Mouse (Mus musculus) layer of hippocampus, adult 8-10 months (tissue): ENCODE results near the gene Hist1h4h. TPM values are rescaled to one million over a fixed set of nuclear protein-coding genes. Genes with fewer than 3 reads are reported as not detected.
A peak's percentile ranks its signal among the peaks of the same experiment; 100 is the strongest.

ENCODE experiments used
- DNase-seq, 2 experiments: peaks; one replicate each; pipeline ENCODE4 v3.0.0; 2022; ENCODE audit warnings: low spot score in 2 of 2
- total RNA-seq, 4 experiments: library from RNA; stranded (reverse); gene quantifications; 2 replicates each; pipeline ENCODE4 v1.2.4; 2022

Hist1h4h gene
- total RNA-seq, 4 experiments from 2014 or later, result 236 to 302 (median 261) TPM

DNA sequence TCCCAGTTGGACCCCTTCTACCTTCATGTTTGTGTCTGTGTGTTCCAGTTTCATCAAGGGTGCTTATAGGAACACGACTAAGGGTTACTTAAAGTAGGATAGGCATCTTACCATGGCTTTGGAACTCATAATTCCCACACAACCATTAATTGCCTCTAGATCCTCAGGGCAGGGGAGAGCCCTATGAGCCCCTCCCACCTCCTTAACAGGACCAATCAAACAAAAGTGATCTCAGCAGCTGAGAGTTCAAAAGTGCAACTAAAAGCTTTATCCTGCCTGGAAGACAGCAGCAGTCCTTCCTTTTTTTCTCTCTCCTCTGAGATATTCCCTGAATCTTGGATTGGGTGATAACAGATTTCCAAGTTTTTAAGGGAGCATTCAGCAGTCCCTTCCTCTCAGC lies 20.7 kb upstream of the Hist1h4h start:
- DNase-seq, result no peak

DNA sequence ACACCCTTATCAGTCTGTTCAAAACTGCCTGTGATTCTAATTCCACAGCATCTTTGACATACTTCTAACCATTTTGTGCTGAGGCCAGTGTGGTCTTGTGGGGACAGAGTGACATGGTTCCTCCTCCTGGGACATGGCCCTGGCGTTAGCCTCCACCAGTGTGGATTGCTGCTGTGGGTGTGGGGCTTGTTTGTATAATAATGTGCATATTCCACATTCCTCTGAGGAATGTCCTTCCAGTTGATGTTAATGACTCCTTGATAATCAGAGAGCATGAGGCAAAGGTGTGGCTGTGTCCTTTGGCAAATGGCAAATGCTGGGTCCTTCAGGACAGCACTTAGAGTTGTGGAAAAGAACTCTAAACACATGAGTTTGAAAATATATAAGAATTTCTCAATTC lies 17.3 kb upstream of the Hist1h4h start:
- DNase-seq, result no peak

DNA sequence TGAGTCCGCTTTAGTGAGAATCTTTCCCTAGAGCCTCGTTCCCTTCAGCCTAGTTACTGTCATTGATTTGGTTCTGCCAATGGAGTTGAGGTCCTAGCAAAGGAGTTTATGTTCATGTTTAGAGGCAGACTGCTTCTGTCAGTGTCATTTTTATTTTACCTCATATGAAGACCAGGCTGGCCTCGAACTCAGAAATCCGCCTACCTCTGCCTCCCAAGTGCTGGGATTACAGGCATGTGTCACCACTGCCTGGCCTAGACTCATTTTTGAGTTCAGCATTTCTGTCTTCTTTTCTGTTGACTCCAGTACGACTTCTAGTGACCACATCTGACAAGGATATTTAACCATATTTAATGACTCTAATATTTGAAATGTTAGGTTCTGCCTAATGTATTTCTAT lies 15.6 kb upstream of the Hist1h4h start:
- DNase-seq, result no peak

DNA sequence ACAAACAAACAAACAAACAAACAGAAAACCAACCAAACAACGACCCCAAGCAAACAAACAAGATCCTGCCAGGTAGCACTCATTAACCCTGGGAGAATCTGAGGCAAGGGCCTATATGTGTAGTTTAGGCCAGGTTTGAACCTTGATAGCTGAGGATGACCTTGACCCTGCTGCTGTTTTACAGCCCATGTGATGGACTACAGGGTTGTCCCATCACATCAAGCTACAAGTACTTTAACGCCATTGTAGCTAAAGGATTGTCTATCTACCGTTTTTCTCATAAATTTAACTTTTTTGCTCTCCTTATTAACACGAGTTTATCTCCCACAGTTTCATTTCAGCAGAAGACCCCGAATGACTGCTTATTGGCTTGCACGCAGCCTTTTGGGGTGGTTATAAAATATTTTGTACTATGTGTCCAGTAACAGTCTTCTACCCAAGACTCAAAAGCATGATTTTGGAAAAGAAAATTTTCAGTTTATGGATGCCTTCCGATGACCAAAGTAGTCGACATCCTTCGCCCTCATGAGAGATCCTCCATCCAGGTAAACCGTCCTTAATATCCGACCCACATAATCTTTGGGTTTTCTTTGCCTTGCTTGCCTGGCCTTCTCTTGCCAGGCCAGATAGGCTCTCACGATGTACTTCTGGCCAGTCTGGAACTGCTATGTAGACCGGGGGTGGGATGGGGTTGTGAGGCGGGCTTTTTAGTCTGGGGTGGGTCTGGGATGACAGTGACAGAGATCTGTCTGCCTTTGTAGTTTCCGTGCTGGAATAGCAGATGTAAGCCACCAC lies 14.8 kb upstream of the Hist1h4h start:
- no peak for DNase-seq

DNA sequence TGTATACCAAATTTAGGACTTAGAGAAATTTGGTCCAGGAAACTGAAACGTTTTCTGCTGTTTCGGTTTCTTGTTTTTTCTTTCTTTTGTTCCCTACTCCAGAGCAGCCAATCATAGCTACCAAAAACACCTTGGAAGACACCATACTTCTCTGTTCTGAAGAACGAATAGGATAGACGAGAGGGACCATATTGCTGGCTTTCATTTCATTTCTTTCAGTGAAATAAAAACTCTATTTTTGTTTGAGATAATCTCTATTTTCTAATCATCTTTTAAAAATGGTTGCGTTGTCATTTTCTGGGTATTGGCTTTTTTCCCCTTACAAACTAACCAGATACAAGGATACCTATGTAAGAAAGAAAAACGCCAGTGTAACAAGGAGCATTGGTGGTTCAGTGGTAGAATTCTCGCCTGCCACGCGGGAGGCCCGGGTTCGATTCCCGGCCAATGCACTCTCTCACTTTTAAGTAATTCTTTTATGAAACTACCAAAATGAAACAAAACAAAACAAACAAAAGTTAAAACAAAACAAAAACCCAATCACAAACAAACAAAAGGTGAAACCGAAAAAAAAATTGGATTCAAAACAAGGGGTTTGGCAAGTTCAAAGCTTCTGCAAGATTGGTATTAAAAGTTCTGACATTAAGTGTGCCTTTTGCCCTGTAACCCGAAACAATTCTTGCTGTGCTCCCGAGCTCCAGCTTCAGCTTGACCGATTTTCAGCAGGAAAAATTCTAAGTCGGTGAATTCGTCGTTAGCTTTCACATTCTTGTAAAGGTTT lies 13.8 kb upstream of the Hist1h4h start:
- DNase-seq, result peak in 1 of 2 experiments; percentile 73

DNA sequence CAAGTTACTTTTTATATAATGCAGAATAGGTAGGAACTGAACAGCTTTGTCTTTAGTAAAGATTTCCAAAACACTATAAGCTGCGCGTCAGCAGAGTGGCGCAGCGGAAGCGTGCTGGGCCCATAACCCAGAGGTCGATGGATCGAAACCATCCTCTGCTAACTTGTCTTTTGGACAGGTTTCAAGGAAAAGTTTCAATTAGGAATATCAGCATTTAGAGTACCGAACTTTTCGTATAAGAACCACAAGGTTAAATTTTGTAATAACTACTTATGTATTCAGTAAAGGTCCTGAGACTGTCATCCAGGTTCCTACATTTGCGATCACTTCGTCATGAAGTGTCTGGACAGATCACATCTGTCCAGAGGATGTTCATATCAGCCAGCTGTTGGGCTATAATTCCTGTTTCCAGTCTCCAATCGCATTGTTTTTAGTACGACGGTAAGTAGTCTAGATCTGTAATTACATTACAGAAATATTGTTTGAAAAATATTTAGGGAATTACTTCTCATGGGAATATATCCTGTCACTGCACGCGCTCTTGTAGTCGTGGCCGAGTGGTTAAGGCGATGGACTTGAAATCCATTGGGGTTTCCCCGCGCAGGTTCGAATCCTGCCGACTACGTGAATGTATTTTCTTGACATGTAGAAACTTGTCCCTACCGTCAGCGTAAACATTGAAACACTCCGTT lies 13.1 kb upstream of the Hist1h4h start:
- DNase-seq, result peak; percentile 87 to 96

DNA sequence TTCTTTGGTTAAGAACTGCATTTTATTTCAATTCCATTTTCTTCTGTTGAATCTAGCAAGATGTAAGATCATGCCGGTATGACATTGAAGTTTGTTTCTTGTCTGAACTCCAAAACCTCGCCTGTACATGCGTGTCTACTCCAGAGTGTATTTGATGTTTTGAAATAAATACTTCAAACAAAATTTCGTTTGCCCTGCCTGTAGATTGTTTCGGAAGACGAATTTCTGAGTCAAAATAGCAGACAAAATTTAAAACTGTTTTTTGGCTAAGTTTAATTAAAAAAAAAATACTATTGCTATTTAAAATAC lies 12.6 kb upstream of the Hist1h4h start:
- DNase-seq, result no peak

DNA sequence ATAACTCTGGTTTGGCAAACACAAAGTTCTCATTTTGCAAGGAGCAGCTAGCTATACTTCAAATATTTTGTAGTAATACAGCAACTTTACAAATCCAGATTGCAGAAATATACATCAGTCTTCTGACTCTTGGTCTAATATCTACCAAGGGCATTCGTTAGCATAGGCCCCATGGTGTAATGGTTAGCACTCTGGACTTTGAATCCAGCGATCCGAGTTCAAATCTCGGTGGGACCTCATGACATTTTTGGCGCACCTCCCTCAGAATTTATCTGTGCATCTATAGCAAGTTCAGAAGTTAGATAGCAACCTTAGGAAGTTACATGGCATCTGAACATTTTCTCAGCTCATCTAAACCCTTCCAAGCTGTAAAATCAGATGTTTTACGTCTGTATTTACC lies 12.0 kb upstream of the Hist1h4h start:
- DNase-seq, result peak; percentile 60 to 88

DNA sequence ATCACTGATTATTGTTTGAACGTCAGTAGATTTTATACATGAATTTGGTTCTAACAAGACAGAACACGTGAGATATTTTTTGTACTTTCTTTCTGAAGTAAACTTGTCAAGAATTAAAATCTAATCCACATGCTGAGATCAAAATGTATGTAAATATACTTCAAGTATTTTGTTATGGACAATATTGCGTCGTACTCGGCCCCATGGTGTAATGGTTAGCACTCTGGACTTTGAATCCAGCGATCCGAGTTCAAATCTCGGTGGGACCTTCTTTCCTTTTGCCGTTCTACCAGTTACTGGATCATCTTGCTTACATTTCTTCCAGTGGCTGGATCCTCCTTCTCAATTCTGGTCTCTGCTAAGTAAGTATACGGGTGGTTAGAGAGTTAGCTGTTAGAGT lies 11.4 kb upstream of the Hist1h4h start:
- DNase-seq, result peak; percentile 68 to 87

DNA sequence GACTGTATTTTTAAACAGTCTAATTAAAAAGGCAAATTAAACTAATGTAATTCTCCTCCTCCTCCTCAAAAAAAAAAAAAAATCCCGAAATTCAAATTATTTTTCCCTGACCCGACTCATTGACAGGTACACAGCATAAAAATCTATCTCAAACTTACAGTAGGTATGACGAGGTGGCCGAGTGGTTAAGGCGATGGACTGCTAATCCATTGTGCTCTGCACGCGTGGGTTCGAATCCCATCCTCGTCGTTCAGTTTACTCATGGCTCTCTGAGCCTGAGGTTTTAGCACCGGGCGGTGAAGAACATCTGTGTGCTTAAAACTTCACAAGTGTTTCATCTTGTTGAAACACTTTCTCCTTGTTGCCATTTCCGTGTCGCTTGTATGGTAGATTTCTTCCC lies 9.1 kb upstream of the Hist1h4h start:
- DNase-seq, result peak in 1 of 2 experiments; percentile 83

DNA sequence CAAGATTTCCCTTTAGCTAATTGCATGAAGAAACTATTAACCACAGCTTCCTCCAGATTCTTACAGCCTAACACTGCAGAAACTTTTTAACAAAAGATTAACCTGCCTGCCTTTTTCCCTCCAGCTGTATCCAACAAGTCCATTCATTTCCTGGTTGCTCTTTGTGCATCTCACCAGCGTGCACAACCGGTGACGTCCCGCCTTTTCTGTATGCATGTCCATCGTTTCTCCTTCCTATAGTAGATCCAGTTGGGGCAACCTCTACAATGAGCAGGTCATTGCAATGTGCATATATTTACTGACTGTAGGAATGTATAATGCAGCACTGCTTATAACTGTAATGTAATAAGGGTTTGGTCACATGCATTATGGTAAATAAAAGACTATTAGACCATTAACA lies 6.9 kb upstream of the Hist1h4h start:
- no peak for DNase-seq

DNA sequence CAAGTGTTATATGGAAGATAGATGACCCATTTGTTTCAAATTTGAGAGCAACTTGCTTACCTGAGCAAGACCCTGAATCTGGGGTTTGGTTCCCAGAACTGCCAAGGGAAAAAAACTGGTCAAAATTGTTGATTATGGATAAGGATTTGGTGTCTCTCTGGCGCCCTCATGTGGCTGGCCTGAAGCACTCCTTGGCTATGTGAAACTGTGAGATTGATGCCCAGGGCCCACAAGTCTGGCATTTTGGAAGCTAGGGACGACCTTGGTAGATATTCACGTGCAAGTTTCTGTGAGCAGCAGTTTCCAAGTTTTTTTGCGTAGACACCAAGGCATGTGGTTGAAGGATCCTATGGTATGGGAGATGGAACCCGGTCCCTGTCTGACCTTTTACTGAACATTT lies 6.2 kb upstream of the Hist1h4h start:
- peak in 1 of 2 experiments; percentile 64 for DNase-seq

DNA sequence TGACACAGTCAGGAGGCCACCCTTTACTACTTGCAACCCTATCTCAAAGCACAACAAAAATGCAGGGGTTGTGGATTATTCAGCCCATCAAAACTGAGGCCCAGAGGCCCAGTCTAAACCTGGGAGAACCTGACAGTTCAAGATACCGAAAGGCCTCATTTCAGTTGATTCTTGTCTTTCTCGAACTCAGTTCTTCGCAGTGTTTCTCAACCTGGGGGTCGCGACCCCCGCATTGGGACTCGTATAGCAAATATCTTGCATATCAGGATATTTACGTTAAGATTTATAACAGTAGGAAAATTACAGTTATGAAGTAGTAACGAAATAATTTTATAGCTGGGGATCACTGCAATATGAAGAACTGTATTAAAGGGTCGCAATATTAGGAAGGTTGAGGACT lies 4.9 kb upstream of the Hist1h4h start:
- DNase-seq, result no peak

DNA sequence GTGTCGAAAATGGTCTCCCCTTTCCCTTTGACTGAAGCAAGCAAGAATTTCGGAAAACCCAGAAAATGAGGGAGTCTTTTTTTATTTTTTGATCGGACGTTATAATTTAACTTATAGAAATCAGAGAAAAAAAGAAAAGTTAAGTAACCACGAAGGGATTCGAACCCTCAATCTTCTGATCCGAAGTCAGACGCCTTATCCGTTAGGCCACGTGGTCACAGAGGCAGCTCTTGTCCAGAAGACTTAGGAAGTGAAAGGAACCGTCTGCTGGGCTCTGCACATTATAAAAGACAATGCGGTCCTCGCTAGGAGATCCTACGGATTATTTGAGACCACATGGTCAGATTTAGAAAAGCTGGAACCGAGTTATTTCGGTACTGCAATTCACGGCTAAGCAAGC lies 4.5 kb upstream of the Hist1h4h start:
- DNase-seq, result peak; percentile 89 to 96

DNA sequence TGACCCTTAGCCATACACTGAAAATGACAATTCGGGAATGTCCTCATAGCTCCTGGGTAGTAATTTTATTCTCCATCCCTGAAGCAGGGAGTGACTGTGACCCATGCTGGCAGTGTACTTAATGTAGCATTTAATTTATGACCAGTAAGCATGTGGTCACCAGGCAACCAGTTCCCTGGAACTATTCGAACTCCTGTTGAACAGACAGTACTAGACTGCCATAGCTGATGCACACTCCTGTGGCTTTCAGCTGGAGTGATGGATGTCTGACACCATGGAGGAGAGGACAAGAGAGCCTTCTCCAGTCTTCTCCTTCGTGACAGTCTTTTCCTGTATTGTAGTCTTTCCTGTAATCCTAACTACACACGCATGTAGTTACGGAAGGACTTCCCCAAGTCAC lies 1.8 kb upstream of the Hist1h4h start:
- no peak for DNase-seq

DNA sequence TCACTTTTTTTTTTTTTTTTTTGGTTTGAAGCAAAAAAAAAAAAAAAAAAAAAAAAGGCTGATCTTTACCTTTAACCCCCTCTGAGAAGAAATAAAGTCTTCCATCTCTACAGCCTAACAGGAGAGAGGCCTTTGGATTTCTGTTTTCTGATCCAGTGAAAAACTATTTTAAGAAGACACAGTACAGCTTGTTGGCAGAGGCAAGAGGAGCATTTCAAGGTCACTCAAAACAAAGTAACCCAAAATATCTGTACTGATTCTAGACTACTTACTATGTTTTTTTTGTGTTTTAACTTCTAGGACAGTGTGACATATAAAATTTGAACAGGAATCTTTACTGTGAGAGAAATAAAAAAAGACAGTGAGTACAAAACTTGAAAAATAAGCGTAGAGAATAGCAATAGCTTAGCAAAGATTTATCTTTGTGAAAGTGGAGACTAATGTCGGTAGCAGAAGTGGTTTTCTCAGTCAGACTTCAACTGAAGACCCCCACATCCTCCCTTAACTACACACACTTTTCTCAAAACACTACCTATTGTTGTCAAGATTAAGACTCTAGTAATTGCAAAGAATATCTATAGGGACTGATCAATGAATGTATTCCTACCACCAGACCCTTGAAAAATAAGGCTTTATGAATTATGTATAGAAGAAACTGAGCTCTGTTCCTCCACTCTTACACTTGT lies 1.2 kb upstream of the Hist1h4h start:
- no peak for DNase-seq

DNA sequence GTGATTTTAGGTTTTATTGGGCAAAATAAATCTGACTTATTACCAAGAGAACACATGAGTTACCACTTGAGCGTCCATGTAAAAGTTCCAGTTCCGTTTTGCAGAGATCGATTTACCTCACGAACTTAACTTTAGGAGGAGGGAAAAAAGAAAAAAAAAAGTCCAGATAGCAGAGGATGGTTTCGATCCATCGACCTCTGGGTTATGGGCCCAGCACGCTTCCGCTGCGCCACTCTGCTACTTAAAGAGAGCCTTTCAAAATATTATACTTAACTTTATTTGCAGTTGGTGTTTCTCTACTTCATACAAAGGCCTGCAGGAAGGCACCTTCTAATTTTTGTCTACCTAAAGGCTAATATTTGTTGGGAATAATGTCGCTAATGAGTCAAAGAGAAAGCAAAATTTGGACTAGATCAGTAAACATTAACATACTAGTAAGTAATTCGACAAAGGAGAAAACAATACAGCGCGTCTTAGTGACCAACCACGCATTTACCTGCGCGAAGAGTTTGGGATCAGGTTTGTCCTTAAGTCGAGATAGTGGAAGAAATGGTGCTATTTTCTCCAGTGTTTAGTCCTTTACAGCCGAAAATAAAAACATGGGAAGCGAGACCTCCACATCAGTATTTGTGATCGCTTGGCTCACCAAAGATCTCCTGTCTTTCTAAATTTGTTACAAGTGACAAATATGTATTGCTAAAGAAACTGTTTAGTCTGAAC lies 509 bp upstream of the Hist1h4h start:
- peak; percentile 65 to 78 for DNase-seq

DNA sequence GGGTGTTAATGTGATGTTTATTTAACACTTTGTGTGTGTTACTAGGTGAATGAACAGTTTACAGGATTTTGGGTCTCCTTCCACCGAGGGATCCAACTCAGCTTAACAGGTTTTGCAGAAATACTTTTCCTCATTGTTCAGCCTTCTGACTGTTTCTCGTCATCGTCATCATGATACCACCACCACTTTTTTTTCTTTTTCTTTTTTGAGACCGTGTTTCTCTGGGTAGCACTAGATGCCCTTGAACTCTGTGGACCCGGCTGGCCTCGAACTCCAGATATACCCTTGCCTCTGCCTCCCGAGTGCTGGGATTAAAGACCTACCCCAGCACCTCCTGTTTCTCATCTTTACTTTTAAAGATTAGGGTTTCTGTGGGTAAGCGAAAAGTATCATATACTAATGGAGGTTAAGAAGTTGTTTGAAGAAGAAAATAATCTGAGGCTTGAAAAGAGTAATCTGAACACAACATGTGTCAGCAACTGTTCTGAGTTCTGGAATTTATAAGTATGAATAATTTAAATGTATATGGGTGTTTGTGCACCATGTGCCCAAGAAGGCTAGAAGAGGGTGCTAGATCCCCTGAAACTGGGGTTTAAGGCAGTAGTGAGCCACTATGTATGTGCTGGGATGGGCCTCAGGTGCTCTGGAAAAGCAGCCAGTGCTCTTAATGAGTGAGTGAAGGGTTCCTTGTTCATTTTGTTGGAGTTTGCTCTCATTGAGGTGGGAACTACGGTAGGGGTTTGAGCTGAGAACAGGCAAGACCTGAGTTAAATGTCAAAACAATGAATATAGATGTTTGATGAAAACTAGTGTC lies 1.6 kb downstream of the Hist1h4h start:
- no peak for DNase-seq

DNA sequence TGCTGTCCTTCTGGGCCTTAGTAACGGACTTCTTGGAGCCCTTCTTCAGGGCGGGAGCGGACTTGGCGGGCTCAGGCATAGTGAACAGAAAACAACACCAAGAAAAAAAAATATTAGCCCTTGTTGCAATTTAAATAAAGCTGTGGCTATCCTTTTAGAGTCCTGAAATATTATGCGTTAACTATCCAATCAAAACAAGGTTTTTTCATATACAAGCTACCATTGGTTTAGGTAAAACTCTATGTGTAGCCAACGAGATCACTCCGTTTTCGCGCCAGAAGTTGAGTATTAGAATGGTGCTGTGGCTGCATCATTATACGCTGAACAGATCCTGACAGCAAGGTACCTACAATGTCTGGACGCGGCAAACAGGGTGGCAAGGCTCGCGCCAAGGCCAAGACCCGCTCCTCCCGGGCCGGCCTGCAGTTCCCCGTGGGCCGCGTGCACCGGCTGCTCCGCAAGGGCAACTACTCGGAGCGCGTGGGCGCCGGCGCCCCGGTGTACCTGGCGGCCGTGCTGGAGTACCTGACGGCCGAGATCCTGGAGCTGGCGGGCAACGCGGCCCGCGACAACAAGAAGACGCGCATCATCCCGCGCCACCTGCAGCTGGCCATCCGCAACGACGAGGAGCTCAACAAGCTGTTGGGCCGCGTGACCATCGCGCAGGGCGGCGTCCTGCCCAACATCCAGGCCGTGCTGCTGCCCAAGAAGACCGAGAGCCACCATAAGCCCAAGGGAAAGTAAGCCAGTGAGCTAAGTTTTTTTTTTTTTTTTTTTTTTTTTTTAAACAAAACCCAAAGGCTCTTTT lies 2.9 kb downstream of the Hist1h4h start, which contains the start of gene Hist1h2af:
Hist1h2af (plus strand) TSS at position 347 of the 808 bp plus-strand sequence.
- peak; percentile 72 to 78 for DNase-seq
